Mouse (Mus musculus): Measurements from ENCODE around the gene Areg. TPM values are rescaled to one million over a fixed set of nuclear protein-coding genes. Genes with fewer than 3 reads are reported as not detected.

The Areg gene
- total RNA-seq, 2 experiments from 2014 or later = not detected

DNA sequence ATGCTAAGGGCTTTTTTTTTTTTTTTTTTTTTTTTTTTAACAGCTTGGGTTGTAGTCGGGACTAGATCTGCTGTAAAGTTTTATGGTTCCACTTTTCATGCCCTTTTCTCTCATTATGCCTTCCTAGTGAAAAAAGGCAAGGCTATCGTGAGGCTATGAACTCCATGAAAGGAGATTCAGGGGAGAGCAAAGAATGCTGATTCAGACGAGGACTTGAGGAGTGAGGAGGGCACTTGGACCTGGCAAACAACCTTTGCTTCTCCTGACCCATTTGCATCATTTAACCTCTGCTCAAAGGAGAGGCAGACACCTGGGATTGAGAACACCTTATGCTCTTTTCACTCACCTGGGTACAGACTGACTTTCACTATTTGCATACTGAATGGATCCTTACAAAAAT lies 17.8 kb downstream of the Areg start:
- no peak for ATAC-seq (replicated peaks; ENCODE audit: poor library complexity, severe bottlenecking)

DNA sequence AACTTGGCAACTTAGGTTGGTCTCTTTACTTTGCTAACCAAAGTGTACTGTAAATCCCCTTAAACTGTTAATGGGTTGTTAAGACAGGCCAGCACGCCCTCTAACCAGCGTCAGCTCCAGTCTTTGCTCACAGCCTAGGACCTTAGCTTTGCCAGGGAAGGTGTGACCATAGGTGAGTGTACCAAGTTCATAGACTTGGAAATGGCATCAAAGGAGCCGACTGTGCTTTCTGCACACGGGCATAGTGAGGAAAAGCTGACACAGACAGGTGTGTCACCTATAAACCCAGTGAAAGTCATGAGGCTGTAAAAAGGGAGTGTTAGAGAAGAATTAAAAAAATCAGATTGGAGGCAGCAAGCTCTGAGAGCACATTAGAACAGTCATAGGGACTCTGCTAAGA lies 23.4 kb downstream of the Areg start:
- no peak for ATAC-seq (replicated peaks; ENCODE audit: poor library complexity, severe bottlenecking)

DNA sequence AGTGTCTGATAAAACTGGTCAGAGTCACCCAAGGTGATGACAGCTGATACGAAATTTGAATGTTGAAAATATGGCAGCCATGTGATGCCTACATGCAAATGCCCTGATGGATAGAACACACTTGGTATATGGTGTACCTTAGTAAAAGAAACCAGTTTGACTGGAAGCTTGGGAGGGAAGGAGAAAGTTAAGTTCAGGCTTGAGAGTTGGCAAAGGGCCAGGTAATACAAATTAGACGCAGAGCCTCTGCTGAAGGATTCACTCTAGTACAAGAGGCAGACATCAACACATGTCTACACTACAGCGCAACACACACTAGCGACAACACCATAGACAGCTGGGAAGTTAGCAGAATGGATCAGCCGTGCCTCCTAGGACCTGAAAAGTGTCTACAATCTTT lies 27.2 kb downstream of the Areg start:
- ATAC-seq (replicated peaks; ENCODE audit: poor library complexity, severe bottlenecking) = no peak

DNA sequence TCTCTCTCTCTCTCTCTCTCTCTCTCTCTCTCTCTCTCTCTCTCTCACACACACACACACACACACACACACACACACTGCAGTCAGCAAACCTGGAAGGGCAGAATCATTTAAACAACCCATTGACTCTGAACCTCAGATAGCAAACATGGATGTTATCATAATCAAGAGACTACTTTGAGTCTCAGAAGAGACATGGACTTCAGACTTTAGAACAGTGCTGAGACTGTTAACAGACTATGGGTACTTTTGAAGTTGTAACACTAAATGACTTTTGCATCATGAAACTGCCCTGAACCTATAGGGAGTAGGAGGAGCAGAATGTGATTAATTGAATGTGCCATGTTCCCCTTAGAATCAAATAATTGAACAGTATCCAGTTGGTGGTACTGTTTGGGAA lies 37.0 kb downstream of the Areg start:
- ATAC-seq (replicated peaks; ENCODE audit: poor library complexity, severe bottlenecking) = no peak

DNA sequence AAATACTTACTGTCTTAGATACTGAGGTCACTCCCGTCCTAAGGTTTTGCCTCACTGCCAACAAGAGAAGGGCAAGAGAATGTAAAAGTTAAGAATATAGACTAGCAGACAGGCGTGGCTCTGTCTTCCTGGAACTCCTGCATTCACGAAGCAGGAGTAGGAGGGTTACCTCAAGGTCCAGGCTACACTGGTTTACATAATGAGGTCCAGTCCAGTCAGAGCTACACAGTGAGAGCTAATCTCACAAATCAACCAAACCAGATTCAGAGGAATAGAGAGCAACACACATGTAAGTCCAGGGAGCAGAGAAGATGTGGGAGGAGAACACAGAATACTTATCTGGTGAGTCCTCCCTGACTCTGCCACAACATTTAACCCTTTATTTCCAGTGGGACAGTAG lies 55.2 kb downstream of the Areg start:
- ATAC-seq (replicated peaks; ENCODE audit: poor library complexity, severe bottlenecking) = no peak

Other genes starting within 250 kb of the Areg start
- gene Cxcl1, start 248.4 kb upstream of the Areg start, total RNA-seq (2014; fragmentation: Nextera tagmentation) = not detected in 2 replicates
- gene Cxcl1, start 248.4 kb upstream of the Areg start, total RNA-seq (2017) = 0.36 and 2.2 TPM in 2 replicates
- not detected in 2 replicates for gene Cxcl2, start 235.7 kb upstream of the Areg start, total RNA-seq (2014; fragmentation: Nextera tagmentation)
- gene Cxcl2, start 235.7 kb upstream of the Areg start, total RNA-seq (2017) = 26.6 and 50.6 TPM in 2 replicates
- 5.4 and 11.6 TPM in 2 replicates for gene Mthfd2l, start 208.5 kb upstream of the Areg start, total RNA-seq (2014; fragmentation: Nextera tagmentation)
- 8.9 and 9.1 TPM in 2 replicates for gene Mthfd2l, start 208.5 kb upstream of the Areg start, total RNA-seq (2017)
- not detected in 2 replicates for gene Epgn, start 112.1 kb upstream of the Areg start, total RNA-seq (2014; fragmentation: Nextera tagmentation)
- not detected in 2 replicates for gene Epgn, start 112.1 kb upstream of the Areg start, total RNA-seq (2017)
- not detected in 2 replicates for gene Ereg, start 65.0 kb upstream of the Areg start, total RNA-seq (2014; fragmentation: Nextera tagmentation)
- gene Ereg, start 65.0 kb upstream of the Areg start, total RNA-seq (2017) = not detected in 2 replicates